Mouse (Mus musculus): ENCODE results near the gene Abca8b. TPM values are rescaled to one million over a fixed set of nuclear protein-coding genes. Genes with fewer than 3 reads are reported as not detected.

Abca8b gene
- polyA plus RNA-seq, 1 experiment from 2014 or later: 0.37 TPM

GRCm38 (mm10) chr11:109889595-109889994 is 106.0 kb downstream of the Abca8b start:
- no peaks in the 10 kb centered on the region for H3K4me1 ChIP-seq
- H3K36me3 ChIP-seq (replicated peaks): no peaks in the 10 kb centered on the region
- H3K4me3 ChIP-seq: no peak overlapping the region
- WGBS: 93% methylated on average over 4 of the region's 4 CpGs
- H3K27ac ChIP-seq (replicated peaks): no peak overlapping the region
- DNase-seq (ENCODE audit: low spot score): no peak
- H3K9me3 ChIP-seq: no peaks in the 10 kb centered on the region
- H3K27me3 ChIP-seq (replicated peaks; ENCODE audit: low read depth, poor library complexity, severe bottlenecking): no peaks in the 10 kb centered on the region

GRCm38 (mm10) chr11:109886757-109887156 is 108.9 kb downstream of the Abca8b start:
- Histone ChIP-seq H3K9me3 (no peaks in the 10 kb centered on the region), H3K27me3 (replicated peaks; ENCODE audit: low read depth, poor library complexity, severe bottlenecking) (no peaks in the 10 kb centered on the region), H3K4me3 (no peak overlapping the region), H3K4me1 (no peaks in the 10 kb centered on the region), H3K36me3 (replicated peaks) (no peaks in the 10 kb centered on the region), H3K27ac (replicated peaks) (no peak overlapping the region)
- DNase-seq (ENCODE audit: low spot score): no peak
- WGBS: 94% methylated on average over 4 of the region's 4 CpGs

GRCm38 (mm10) chr11:109885521-109885920 is 110.1 kb downstream of the Abca8b start:
- Histone ChIP-seq H3K4me1 (no peaks in the 10 kb centered on the region), H3K36me3 (replicated peaks) (no peaks in the 10 kb centered on the region), H3K4me3 (no peak overlapping the region), H3K9me3 (no peaks in the 10 kb centered on the region), H3K27ac (replicated peaks) (no peak overlapping the region), H3K27me3 (replicated peaks; ENCODE audit: low read depth, poor library complexity, severe bottlenecking) (no peaks in the 10 kb centered on the region)
- WGBS: 89% methylated on average over 3 of the region's 3 CpGs
- no peak for DNase-seq (ENCODE audit: low spot score)

GRCm38 (mm10) chr11:109884801-109885200 is 110.8 kb downstream of the Abca8b start:
- H3K9me3 ChIP-seq: no peaks in the 10 kb centered on the region
- WGBS: 81% methylated on average over 4 of the region's 4 CpGs
- H3K27me3 ChIP-seq (replicated peaks; ENCODE audit: low read depth, poor library complexity, severe bottlenecking): no peaks in the 10 kb centered on the region
- DNase-seq (ENCODE audit: low spot score): no peak
- no peaks in the 10 kb centered on the region for H3K4me1 ChIP-seq
- no peak overlapping the region for H3K27ac ChIP-seq (replicated peaks)
- no peaks in the 10 kb centered on the region for H3K36me3 ChIP-seq (replicated peaks)
- H3K4me3 ChIP-seq: no peak overlapping the region

- no peaks in the 10 kb centered on the region for H3K27me3 ChIP-seq (replicated peaks; ENCODE audit: low read depth, poor library complexity, severe bottlenecking)
- no peaks in the 10 kb centered on the region for H3K4me1 ChIP-seq
- DNase-seq (ENCODE audit: low spot score): no peak
- 68% methylated on average over 3 of the region's 3 CpGs for WGBS
- no peak overlapping the region for H3K27ac ChIP-seq (replicated peaks)
- H3K4me3 ChIP-seq: no peak overlapping the region
- no peaks in the 10 kb centered on the region for H3K36me3 ChIP-seq (replicated peaks)
- no peaks in the 10 kb centered on the region for H3K9me3 ChIP-seq
These were observed 111.5 kb downstream of the Abca8b start for GRCm38 (mm10) chr11:109884126-109884525.

Other genes starting within 250 kb of the Abca8b start
- gene 1700012B07Rik, start 167.8 kb downstream of the Abca8b start, polyA plus RNA-seq (2016; fragmentation: Nextera tagmentation; extraction: Ambion mirVana): not detected in 2 replicates
- gene Abca8a, start 100.1 kb upstream of the Abca8b start, polyA plus RNA-seq (2016; fragmentation: Nextera tagmentation; extraction: Ambion mirVana): not detected in 2 replicates
- 1.1 and 1.9 TPM in 2 replicates for gene Abca9, start 172.4 kb upstream of the Abca8b start, polyA plus RNA-seq (2016; fragmentation: Nextera tagmentation; extraction: Ambion mirVana)